Mouse (Mus musculus) CH12.LX (cell line): Measurements from ENCODE around the gene Kdelr1. TPM values are rescaled to one million over a fixed set of nuclear protein-coding genes. Genes with fewer than 3 reads are reported as not detected.

Experiments
- DNase-seq: peaks from one replicate; pipeline ENCODE4 v3.0.0-alpha.2; 2013; ENCODE audit errors: extremely low read depth
- H3K27ac ChIP-seq: 2 replicates; pipeline ENCODE4 v1.5.1; 2012; ENCODE audit warnings: low read depth, mild to moderate bottlenecking, control low read depth, moderate library complexity; ENCODE audit not compliant: insufficient read depth
- H3K27me3 ChIP-seq: replicated peaks from 2 replicates; pipeline ENCODE3; 2012; ENCODE audit warnings: inconsistent platforms
- H3K36me3 ChIP-seq, 2 experiments: replicated peaks in 1 of 2; 2 replicates each; pipeline versions ENCODE3 to v1.6.1; 2012; ENCODE audit warnings: inconsistent platforms in 1 of 2, low read length in 1 of 2, mild to moderate bottlenecking in 1 of 2, mixed read lengths in 1 of 2, moderate library complexity in 1 of 2; ENCODE audit not compliant: control insufficient read depth in 1 of 2, insufficient read depth in 1 of 2
- H3K4me1 ChIP-seq, 2 experiments: 2 replicates each; pipeline ENCODE4 v1.6.1; 2012; ENCODE audit warnings: inconsistent platforms in 1 of 2, moderate library complexity in 1 of 2; ENCODE audit not compliant: insufficient read depth in 2 of 2, control insufficient read depth in 1 of 2
- H3K4me2 ChIP-seq: 2 replicates; pipeline ENCODE4 v1.6.1; 2012; ENCODE audit warnings: low read depth, mild to moderate bottlenecking, control low read depth; ENCODE audit not compliant: poor library complexity, insufficient read depth, severe bottlenecking
- H3K4me3 ChIP-seq, 3 experiments: fragments of 150-350 bp in 1 of 3; sonication (generic) in 1 of 3; replicated peaks in 1 of 3; 2 replicates each; pipeline versions ENCODE3 to v1.5.1; 2011 to 2012; ENCODE audit warnings: low read depth in 2 of 3, low read length in 2 of 3, mild to moderate bottlenecking in 2 of 3, moderate library complexity in 2 of 3, control low read depth in 1 of 3, improper control_type of control experiment in 1 of 3, inconsistent platforms in 1 of 3, mixed read lengths in 1 of 3; ENCODE audit not compliant: poor library complexity in 1 of 3
- H3K79me2 ChIP-seq: replicated peaks from 2 replicates; pipeline ENCODE4 v1.6.1; 2012; ENCODE audit warnings: mild to moderate bottlenecking, moderate library complexity; ENCODE audit not compliant: control insufficient read depth, poor library complexity, insufficient read depth, severe bottlenecking; ENCODE audit errors: extremely low read depth
- H3K9ac ChIP-seq: 2 replicates; pipeline ENCODE4 v1.6.1; 2012; ENCODE audit warnings: low read depth, mild to moderate bottlenecking, control low read depth, moderate library complexity; ENCODE audit not compliant: insufficient read depth
- H3K9me3 ChIP-seq: replicated peaks from 2 replicates; pipeline ENCODE3; 2012; ENCODE audit warnings: low read length, inconsistent platforms, mixed read lengths
- E2F4 ChIP-seq: IDR thresholded peaks from 2 replicates; pipeline ENCODE4 v1.6.1; 2011; ENCODE audit warnings: low read depth, low read length, improper control_type of control experiment; ENCODE audit not compliant: insufficient replicate concordance
- ELF1 ChIP-seq: IDR thresholded peaks from 2 replicates; pipeline ENCODE4 v1.6.1; 2014; ENCODE audit warnings: low read depth, mild to moderate bottlenecking, inconsistent platforms, low read length, improper control_type of control experiment
- ETS1 ChIP-seq: conservative IDR thresholded peaks from 2 replicates; pipeline ENCODE4 v1.6.1; 2012; ENCODE audit warnings: low read depth, mild to moderate bottlenecking, inconsistent platforms, low read length, improper control_type of control experiment, moderate library complexity
- GABPA ChIP-seq: IDR thresholded peaks from 2 replicates; pipeline ENCODE4 v1.6.1; 2012; ENCODE audit warnings: low read depth, low read length, improper control_type of control experiment, inconsistent platforms; ENCODE audit not compliant: insufficient replicate concordance
- JUND ChIP-seq: conservative IDR thresholded peaks from 2 replicates; pipeline ENCODE4 v1.6.1; 2011; ENCODE audit warnings: low read depth, low read length, improper control_type of control experiment
- MAX ChIP-seq: IDR thresholded peaks from 2 replicates; pipeline ENCODE4 v1.6.1; 2011; ENCODE audit warnings: low read length, improper control_type of control experiment
- MAZ ChIP-seq: IDR thresholded peaks from 2 replicates; pipeline ENCODE4 v1.6.1; 2012; ENCODE audit warnings: low read depth, mild to moderate bottlenecking, inconsistent platforms, low read length, improper control_type of control experiment, moderate library complexity
- MEF2A ChIP-seq: IDR thresholded peaks from 2 replicates; pipeline ENCODE4 v1.6.1; 2014; ENCODE audit warnings: low read depth, mild to moderate bottlenecking, inconsistent platforms, low read length, improper control_type of control experiment, borderline replicate concordance
- MYC ChIP-seq: IDR thresholded peaks from 2 replicates; pipeline ENCODE4 v1.6.1; 2011; ENCODE audit warnings: low read depth, mild to moderate bottlenecking, improper control_type of control experiment, low read length
- POLR2A ChIP-seq: IDR thresholded peaks from 2 replicates; pipeline ENCODE4 v1.6.1; 2011; ENCODE audit warnings: low read depth, mild to moderate bottlenecking, improper control_type of control experiment, low read length
- RCOR1 ChIP-seq: conservative IDR thresholded peaks from 2 replicates; pipeline ENCODE4 v1.6.1; 2012; ENCODE audit warnings: low read depth, mild to moderate bottlenecking, inconsistent platforms, low read length, improper control_type of control experiment
- ZC3H11A ChIP-seq: IDR thresholded peaks from 2 replicates; pipeline ENCODE4 v1.6.1; 2012; ENCODE audit warnings: low read depth, mild to moderate bottlenecking, inconsistent platforms, low read length, improper control_type of control experiment
- ZMIZ1 ChIP-seq: IDR thresholded peaks from 2 replicates; pipeline ENCODE4 v1.6.1; 2012; ENCODE audit warnings: low read depth, mild to moderate bottlenecking, inconsistent platforms, low read length, improper control_type of control experiment
- ZNF384 ChIP-seq: IDR thresholded peaks from 2 replicates; pipeline ENCODE4 v1.6.1; 2012; ENCODE audit warnings: low read depth, low read length, improper control_type of control experiment, inconsistent platforms
- dilution Hi-C: fragments of 300-500 bp; cut with MboI; formaldehyde crosslinking; loops from 2 replicates; pipeline ENCODE4 v1.14.3; 2020; ENCODE audit warnings: low sequenced_read_pairs; ENCODE audit not compliant: extremely low pct_unique_long_range_greater_than_20kb, extremely low pct_ligation_motif_present
- in situ Hi-C: fragments of 300-500 bp; cut with MboI; formaldehyde crosslinking; loops from 3 replicates; pipeline ENCODE4 v1.14.3; 2019; ENCODE audit warnings: low sequenced_read_pairs, low pct_ligation_motif_present, low pct_unique_long_range_greater_than_20kb, mixed read lengths
- polyA plus RNA-seq: library from polyadenylated mRNA; unstranded; fragments of >175 nt; gene quantifications from 2 replicates; pipeline ENCODE4 v1.2.1, GENCODE M21; 2012; ENCODE audit warnings: low read depth; ENCODE audit not compliant: insufficient read length
- total RNA-seq, 2 experiments: library from RNA; depleted of rRNA; stranded (reverse); fragments of 300-350 nt in 1 of 2; fragments of >200 nt in 1 of 2; gene quantifications; 2 replicates each; pipeline ENCODE4 v1.2.3; 2012 to 2014

Kdelr1 gene
- total and polyA plus RNA-seq, 3 experiments = 59.7 to 80.5 (median 66.9) TPM

GRCm38 (mm10) chr7:45919761-45920160 lies 47.2 kb downstream of the Kdelr1 start:
- Histone ChIP-seq H3K27ac (no peak overlapping the region), H3K36me3 (peaks cover 0 to 37% of the 10 kb centered on the region in 2 experiments), H3K4me3 (peak overlapping the region in 2 of 3 experiments; percentile 59 to 64)
- dilution Hi-C loops = no loop called here
- TF ChIP-seq ZC3H11A (no peak), ETS1 (no peak), POLR2A (no peak), MAZ (no peak), E2F4 (no peak), ZMIZ1 (no peak), MYC (no peak), ZNF384 (no peak), MAX (no peak), JUND (no peak), RCOR1 (no peak)
- TF ChIP-seq, all 38 proteins: peak for 0
- no peaks in the 10 kb centered on the region for H3K79me2 ChIP-seq
- in situ Hi-C loops = loop anchor here (10.0 kb wide), 1 partner anchor 185 kb away; no protein-coding TSS in a partner anchor
- H3K9ac ChIP-seq = no peak overlapping the region
- H3K4me1 ChIP-seq = peaks cover 2 to 68% of the 10 kb centered on the region in 2 experiments; a peak in 3 of 4 replicates
- H3K9me3 ChIP-seq = peaks cover 10% of the 10 kb centered on the region
- no peaks in the 10 kb centered on the region for H3K27me3 ChIP-seq
- no peak overlapping the region for H3K4me2 ChIP-seq
- DNase-seq = no peak

- DNase-seq = no peak
- H3K4me3 ChIP-seq = peak overlapping the region; percentile 30 to 64 (median 59)
- peaks cover 2 to 68% of the 10 kb centered on the region in 2 experiments; a peak in 3 of 4 replicates for H3K4me1 ChIP-seq
- no peak for TF ChIP-seq JUND
- no peak for TF ChIP-seq RCOR1
- TF ChIP-seq MEF2A = no peak
- TF ChIP-seq ELF1 = no peak
- TF ChIP-seq GABPA = no peak
- H3K27me3 ChIP-seq = no peaks in the 10 kb centered on the region
- dilution Hi-C loops = no loop called here
- H3K9me3 ChIP-seq = peaks cover 15% of the 10 kb centered on the region
- H3K9ac ChIP-seq = no peak overlapping the region
- H3K36me3 ChIP-seq = peaks cover 0 to 30% of the 10 kb centered on the region in 2 experiments
- no peak overlapping the region for H3K27ac ChIP-seq
- peak overlapping the region; percentile 4; the same call in 1 of the 2 replicates for H3K4me2 ChIP-seq
- no peaks in the 10 kb centered on the region for H3K79me2 ChIP-seq
- in situ Hi-C loops = loop anchor here (10.0 kb wide), 1 partner anchor 186 kb away; no protein-coding TSS in a partner anchor
Measured at GRCm38 (mm10) chr7:45920583-45921241, 48.1 kb downstream of the Kdelr1 start.
